Mouse (Mus musculus): ENCODE data around the gene Pik3cd. TPM values are rescaled to one million over a fixed set of nuclear protein-coding genes. Genes with fewer than 3 reads are reported as not detected.

The Pik3cd gene
- polyA plus RNA-seq, 1 experiment from 2014 or later: 17.1 TPM

- ATAC-seq (ENCODE audit: low FRiP score): peak; percentile 81
- no peaks in the 10 kb centered on the region for H3K36me3 ChIP-seq
- H3K9me3 ChIP-seq: no peaks in the 10 kb centered on the region
- peak overlapping the region; percentile 46 for H3K4me3 ChIP-seq
- H3K27me3 ChIP-seq: peaks cover 53% of the 10 kb centered on the region
- WGBS: 1% methylated on average over 35 of the region's 35 CpGs
- H3K4me2 ChIP-seq: peak overlapping the region; percentile 74
- peaks cover 22% of the 10 kb centered on the region for H3K4me1 ChIP-seq (replicated peaks)
- peak overlapping the region; percentile 68 for H3K9ac ChIP-seq
- H3K27ac ChIP-seq: no peak overlapping the region
Measured at GRCm38 (mm10) chr4:149698197-149698821, 4.1 kb downstream of the Pik3cd start.

DNA sequence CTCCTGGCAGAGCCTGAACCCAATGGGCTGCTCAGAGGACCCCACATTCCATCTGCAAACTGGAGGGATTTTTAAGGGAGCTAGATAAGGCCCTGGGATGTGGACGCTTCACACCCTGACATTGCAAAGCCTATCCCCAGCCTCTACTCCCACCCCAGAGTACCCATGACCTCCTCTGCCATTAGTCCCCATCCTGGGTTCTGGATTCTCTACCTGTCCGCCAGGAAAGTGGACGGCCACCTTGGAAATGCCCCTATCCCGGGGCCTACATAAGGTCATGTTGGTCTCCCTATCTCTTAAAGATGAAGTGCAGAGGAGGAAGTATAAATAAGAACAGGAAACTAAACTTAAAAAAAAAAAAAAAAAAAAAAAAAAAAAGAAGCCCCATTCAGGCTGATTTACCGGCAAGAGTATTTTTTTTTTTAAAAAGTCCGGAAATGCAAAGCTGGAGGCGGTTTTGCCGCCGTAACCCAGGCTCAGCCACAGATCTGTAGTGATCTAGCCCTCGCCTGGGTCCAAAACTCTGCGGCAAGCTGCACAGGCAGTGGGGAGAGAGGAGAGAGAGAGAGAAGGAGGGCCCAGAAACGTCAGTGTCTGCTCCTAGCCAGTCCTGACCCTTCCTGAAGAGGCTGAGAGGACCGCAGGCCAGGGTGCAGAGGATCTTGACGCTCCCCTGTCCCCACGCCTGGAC, 4.7 kb downstream of the Pik3cd start:
- Histone ChIP-seq H3K36me3 (no peaks in the 10 kb centered on the region), H3K9ac (peak overlapping the region; percentile 68), H3K4me2 (peak overlapping the region; percentile 74), H3K27me3 (peaks cover 53% of the 10 kb centered on the region), H3K4me1 (replicated peaks) (peaks cover 22% of the 10 kb centered on the region), H3K27ac (no peak overlapping the region), H3K4me3 (peak overlapping the region; percentile 46), H3K9me3 (no peaks in the 10 kb centered on the region)
- no peak for ATAC-seq (ENCODE audit: low FRiP score)
- WGBS: 25% methylated on average over 15 of the region's 15 CpGs

- ATAC-seq (ENCODE audit: low FRiP score): no peak
- WGBS: 32% methylated on average over 16 of the region's 16 CpGs
- Histone ChIP-seq H3K4me2 (no peak overlapping the region), H3K27me3 (peaks cover 53% of the 10 kb centered on the region), H3K4me1 (replicated peaks) (peaks cover 22% of the 10 kb centered on the region), H3K27ac (no peak overlapping the region), H3K36me3 (no peaks in the 10 kb centered on the region), H3K4me3 (0 out of 2 replicates have a peak overlapping the region, but pooled peaks have one; percentile 2), H3K9ac (peak overlapping the region; percentile 40), H3K9me3 (no peaks in the 10 kb centered on the region)
Measured at GRCm38 (mm10) chr4:149696189-149696971, 6.0 kb downstream of the Pik3cd start.

- WGBS: 81% methylated on average over 8 of the region's 8 CpGs
Measured at GRCm38 (mm10) chr4:149691368-149691767, 11.0 kb downstream of the Pik3cd start.

GRCm38 (mm10) chr4:149690828-149691280, 11.5 kb downstream of the Pik3cd start:
- ATAC-seq (ENCODE audit: low FRiP score): no peak
- Histone ChIP-seq H3K4me2 (no peak overlapping the region), H3K9me3 (no peaks in the 10 kb centered on the region), H3K4me1 (replicated peaks) (peaks cover under 1% of the 10 kb centered on the region; the same call in 1 of the 2 replicates), H3K9ac (no peak overlapping the region), H3K4me3 (no peak overlapping the region), H3K27me3 (0 out of 2 replicates have a peak, but pooled peaks cover 5% of the 10 kb centered on the region), H3K36me3 (no peaks in the 10 kb centered on the region), H3K27ac (no peak overlapping the region)
- WGBS: 90% methylated on average over 8 of the region's 8 CpGs

More at GRCm38 (mm10) chr4:149691368-149691767, 11.0 kb downstream of the Pik3cd start:
- no peak overlapping the region for H3K9ac ChIP-seq
- H3K4me3 ChIP-seq: no peak overlapping the region
- no peaks in the 10 kb centered on the region for H3K9me3 ChIP-seq
- H3K36me3 ChIP-seq: no peaks in the 10 kb centered on the region
- no peak overlapping the region for H3K4me2 ChIP-seq
- no peak overlapping the region for H3K27ac ChIP-seq
- peaks cover 5% of the 10 kb centered on the region for H3K4me1 ChIP-seq (replicated peaks)
- ATAC-seq (ENCODE audit: low FRiP score): no peak
- peaks cover 8% of the 10 kb centered on the region; the same call in 1 of the 2 replicates for H3K27me3 ChIP-seq

DNA sequence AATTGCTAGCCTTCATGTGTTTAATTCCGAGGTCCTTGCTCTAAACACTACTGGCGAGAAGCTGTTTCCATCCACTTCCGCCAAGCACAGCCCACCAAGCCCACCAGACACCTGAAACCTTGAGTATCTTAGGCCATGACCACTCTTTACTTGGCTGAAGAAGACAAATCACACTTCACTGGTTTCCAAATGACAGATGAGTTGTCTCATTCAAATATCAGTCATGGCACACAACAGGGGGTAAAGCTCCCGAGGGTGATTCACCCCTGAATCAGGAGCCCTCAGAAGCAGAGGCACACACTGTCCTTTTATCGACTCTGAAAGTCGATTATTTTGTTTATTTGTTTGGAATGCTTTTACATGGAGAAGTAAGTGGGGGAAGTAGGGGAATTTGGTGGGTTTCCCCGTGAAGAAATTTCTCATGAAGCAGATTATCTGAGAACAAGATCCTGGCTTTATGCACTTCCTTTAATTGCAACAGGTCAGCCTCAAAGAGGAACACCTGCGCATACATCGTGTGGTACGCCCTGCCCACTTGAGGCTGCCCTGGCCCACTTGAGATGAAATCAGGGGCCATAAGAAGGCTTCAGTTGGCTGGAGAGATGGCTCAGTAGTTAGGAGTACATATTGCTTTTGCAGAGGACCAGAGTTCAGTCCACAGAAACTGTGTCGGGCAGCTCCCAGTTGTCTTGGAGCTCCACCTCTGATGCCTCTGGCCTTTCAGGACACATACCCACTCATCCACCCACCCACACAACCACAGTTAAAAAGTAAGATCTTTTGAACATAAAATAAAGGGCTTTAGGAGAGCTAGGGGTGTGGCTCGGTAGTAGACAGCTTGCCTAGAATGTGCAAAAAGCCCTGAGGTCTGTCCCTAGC, 12.3 kb downstream of the Pik3cd start:
- 81% methylated on average over 12 of the region's 12 CpGs for WGBS
- H3K27ac ChIP-seq: no peak overlapping the region
- no peaks in the 10 kb centered on the region for H3K9me3 ChIP-seq
- H3K9ac ChIP-seq: no peak overlapping the region
- H3K36me3 ChIP-seq: no peaks in the 10 kb centered on the region
- H3K4me1 ChIP-seq (replicated peaks): no peaks in the 10 kb centered on the region
- H3K4me2 ChIP-seq: no peak overlapping the region
- ATAC-seq (ENCODE audit: low FRiP score): no peak
- H3K27me3 ChIP-seq: 0 out of 2 replicates have a peak, but pooled peaks cover under 1% of the 10 kb centered on the region
- no peak overlapping the region for H3K4me3 ChIP-seq

GRCm38 (mm10) chr4:149688861-149689260, 13.5 kb downstream of the Pik3cd start:
- no peak for ATAC-seq (ENCODE audit: low FRiP score)
- 71% methylated on average over 14 of the region's 14 CpGs for WGBS

GRCm38 (mm10) chr4:149684841-149685623, 17.3 kb downstream of the Pik3cd start:
- ATAC-seq (ENCODE audit: low FRiP score): no peak
- 0 out of 2 replicates have a peak, but pooled peaks cover 4% of the 10 kb centered on the region for H3K27me3 ChIP-seq
- H3K36me3 ChIP-seq: no peaks in the 10 kb centered on the region
- H3K4me3 ChIP-seq: no peak overlapping the region
- no peak overlapping the region for H3K4me2 ChIP-seq
- WGBS: 86% methylated on average over 11 of the region's 11 CpGs
- no peak overlapping the region for H3K9ac ChIP-seq
- H3K4me1 ChIP-seq (replicated peaks): no peaks in the 10 kb centered on the region
- H3K9me3 ChIP-seq: no peaks in the 10 kb centered on the region
- no peak overlapping the region for H3K27ac ChIP-seq

More at GRCm38 (mm10) chr4:149688861-149689260, 13.5 kb downstream of the Pik3cd start:
- H3K4me3 ChIP-seq: no peak overlapping the region
- H3K9me3 ChIP-seq: no peaks in the 10 kb centered on the region
- H3K9ac ChIP-seq: no peak overlapping the region
- no peaks in the 10 kb centered on the region for H3K36me3 ChIP-seq
- no peaks in the 10 kb centered on the region for H3K4me1 ChIP-seq (replicated peaks)
- no peak overlapping the region for H3K27ac ChIP-seq
- no peak overlapping the region for H3K4me2 ChIP-seq
- H3K27me3 ChIP-seq: 0 out of 2 replicates have a peak, but pooled peaks cover 4% of the 10 kb centered on the region

DNA sequence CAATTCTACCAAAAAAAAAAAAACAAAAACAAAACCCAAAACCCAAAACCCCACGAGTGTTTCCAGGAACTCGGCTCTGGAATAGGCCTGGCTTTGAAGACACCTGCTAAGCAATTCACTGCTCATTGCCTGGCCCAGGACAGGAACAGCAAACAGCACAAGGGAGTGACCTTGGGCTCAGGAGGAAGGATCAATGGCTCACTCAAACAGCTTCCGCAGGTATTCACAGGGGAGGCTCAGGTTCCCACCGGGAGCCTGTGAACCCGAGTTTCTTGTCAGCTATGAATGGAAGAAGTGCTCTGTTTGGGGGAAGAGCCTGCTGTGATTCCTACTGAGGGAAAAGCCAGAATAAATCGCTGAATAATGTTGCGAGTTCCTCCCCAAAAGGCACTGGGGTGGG, 18.5 kb downstream of the Pik3cd start:
- H3K4me3 ChIP-seq: no peak overlapping the region
- 18% methylated on average over 7 of the region's 7 CpGs for WGBS
- H3K27ac ChIP-seq: no peak overlapping the region
- no peak for ATAC-seq (ENCODE audit: low FRiP score)
- 0 out of 2 replicates have a peak, but pooled peaks cover 4% of the 10 kb centered on the region for H3K27me3 ChIP-seq
- H3K9ac ChIP-seq: no peak overlapping the region
- no peaks in the 10 kb centered on the region for H3K9me3 ChIP-seq
- H3K36me3 ChIP-seq: no peaks in the 10 kb centered on the region
- H3K4me2 ChIP-seq: no peak overlapping the region
- H3K4me1 ChIP-seq (replicated peaks): no peaks in the 10 kb centered on the region

DNA sequence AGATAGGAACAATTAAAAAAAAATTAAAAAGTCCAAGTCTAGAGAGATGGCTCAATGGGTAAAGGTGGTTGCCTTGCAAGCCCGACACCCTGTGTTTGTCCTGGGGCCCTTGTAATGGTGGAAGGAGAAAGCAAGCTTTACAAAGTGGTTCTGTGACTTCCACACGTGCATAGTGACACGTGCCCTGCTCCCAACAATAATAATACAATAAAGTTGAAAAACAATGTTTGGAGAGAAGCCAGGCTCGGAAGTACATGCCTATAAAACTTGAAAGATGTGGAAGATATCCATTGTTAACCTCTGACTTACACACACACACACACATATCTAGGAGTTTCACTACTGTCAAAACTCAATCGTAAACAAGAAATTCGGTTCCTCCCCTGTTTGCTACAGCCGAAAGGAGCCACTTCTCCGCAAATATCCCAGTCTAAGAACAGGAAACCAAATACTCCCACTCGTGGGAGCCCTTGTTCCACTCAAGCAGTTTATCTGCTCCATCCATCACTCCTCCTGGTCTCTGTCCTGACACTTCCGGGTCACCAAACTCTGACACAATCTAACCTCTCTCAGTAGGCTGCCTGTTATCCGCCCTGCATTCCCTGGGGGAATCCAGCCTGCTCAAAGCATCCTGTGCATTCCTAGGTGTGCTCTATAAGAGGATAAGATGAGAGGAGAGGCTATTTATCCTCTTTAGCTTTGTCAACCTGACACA, 23.2 kb downstream of the Pik3cd start:
- H3K36me3 ChIP-seq: no peaks in the 10 kb centered on the region
- H3K4me3 ChIP-seq: no peak overlapping the region
- 70% methylated on average over 11 of the region's 11 CpGs for WGBS
- H3K4me2 ChIP-seq: no peak overlapping the region
- peaks cover 14% of the 10 kb centered on the region for H3K4me1 ChIP-seq (replicated peaks)
- ATAC-seq (ENCODE audit: low FRiP score): no peak
- no peaks in the 10 kb centered on the region for H3K9me3 ChIP-seq
- peaks cover 1% of the 10 kb centered on the region; the same call in 1 of the 2 replicates for H3K27me3 ChIP-seq
- no peak overlapping the region for H3K27ac ChIP-seq
- no peak overlapping the region for H3K9ac ChIP-seq
